Mouse (Mus musculus): ENCODE data around the gene Psmg3. TPM values are rescaled to one million over a fixed set of nuclear protein-coding genes. Genes with fewer than 3 reads are reported as not detected.
A peak's percentile ranks its signal among the peaks of the same experiment; 100 is the strongest.

Psmg3 gene
- polyA plus RNA-seq, 1 experiment, result 15.8 TPM

GRCm38 (mm10) chr5:139804573-139805111 lies 22.0 kb downstream of the Psmg3 start:
- no peaks in the 10 kb centered on the region; the same call in 1 of the 2 replicates for H3K4me1 ChIP-seq (ENCODE audit: control insufficient read depth, insufficient read depth, low read length)
- no peak for TF ChIP-seq CTCF (IDR thresholded peaks at IDR 0.05; ENCODE audit: borderline replicate concordance, insufficient read depth, low read length)
- no peak for TF ChIP-seq POLR2A (IDR thresholded peaks at IDR 0.05; ENCODE audit: low read depth, low read length)
- H3K4me3 ChIP-seq (ENCODE audit: insufficient read depth, low read length), result no peak overlapping the region
- H3K27ac ChIP-seq (ENCODE audit: insufficient read depth, low read length), result no peak overlapping the region

GRCm38 (mm10) chr5:139804107-139804551 lies 22.6 kb downstream of the Psmg3 start:
- Histone ChIP-seq H3K27ac (ENCODE audit: insufficient read depth, low read length) (no peak overlapping the region), H3K4me1 (ENCODE audit: control insufficient read depth, insufficient read depth, low read length) (no peaks in the 10 kb centered on the region; the same call in 1 of the 2 replicates), H3K4me3 (ENCODE audit: insufficient read depth, low read length) (no peak overlapping the region)
- TF ChIP-seq POLR2A (IDR thresholded peaks at IDR 0.05; ENCODE audit: low read depth, low read length), result no peak
- no peak; the same call in 1 of the 2 replicates for TF ChIP-seq CTCF (IDR thresholded peaks at IDR 0.05; ENCODE audit: borderline replicate concordance, insufficient read depth, low read length)

GRCm38 (mm10) chr5:139803601-139804102 lies 23.0 kb downstream of the Psmg3 start:
- H3K4me3 ChIP-seq (ENCODE audit: insufficient read depth, low read length), result no peak overlapping the region
- TF ChIP-seq CTCF (IDR thresholded peaks at IDR 0.05; ENCODE audit: borderline replicate concordance, insufficient read depth, low read length) (peak; percentile 48; the same call in 1 of the 2 replicates), POLR2A (IDR thresholded peaks at IDR 0.05; ENCODE audit: low read depth, low read length) (no peak)
- H3K4me1 ChIP-seq (ENCODE audit: control insufficient read depth, insufficient read depth, low read length), result no peaks in the 10 kb centered on the region; the same call in 1 of the 2 replicates
- no peak overlapping the region for H3K27ac ChIP-seq (ENCODE audit: insufficient read depth, low read length)

GRCm38 (mm10) chr5:139803165-139803564 lies 23.5 kb downstream of the Psmg3 start:
- Histone ChIP-seq H3K4me3 (ENCODE audit: insufficient read depth, low read length) (no peak overlapping the region), H3K4me1 (ENCODE audit: control insufficient read depth, insufficient read depth, low read length) (no peaks in the 10 kb centered on the region; the same call in 1 of the 2 replicates), H3K27ac (ENCODE audit: insufficient read depth, low read length) (no peak overlapping the region)
- TF ChIP-seq POLR2A (IDR thresholded peaks at IDR 0.05; ENCODE audit: low read depth, low read length) (no peak), CTCF (IDR thresholded peaks at IDR 0.05; ENCODE audit: borderline replicate concordance, insufficient read depth, low read length) (no peak)

GRCm38 (mm10) chr5:139801880-139802279 lies 24.8 kb downstream of the Psmg3 start:
- no peak overlapping the region for H3K4me3 ChIP-seq (ENCODE audit: insufficient read depth, low read length)
- no peak overlapping the region for H3K27ac ChIP-seq (ENCODE audit: insufficient read depth, low read length)
- TF ChIP-seq POLR2A (IDR thresholded peaks at IDR 0.05; ENCODE audit: low read depth, low read length) (no peak), CTCF (IDR thresholded peaks at IDR 0.05; ENCODE audit: borderline replicate concordance, insufficient read depth, low read length) (no peak)
- H3K4me1 ChIP-seq (ENCODE audit: control insufficient read depth, insufficient read depth, low read length), result peaks cover 7% of the 10 kb centered on the region

GRCm38 (mm10) chr5:139801231-139801630 lies 25.5 kb downstream of the Psmg3 start:
- no peak for TF ChIP-seq CTCF (IDR thresholded peaks at IDR 0.05; ENCODE audit: borderline replicate concordance, insufficient read depth, low read length)
- no peak for TF ChIP-seq POLR2A (IDR thresholded peaks at IDR 0.05; ENCODE audit: low read depth, low read length)
- no peak overlapping the region for H3K4me3 ChIP-seq (ENCODE audit: insufficient read depth, low read length)
- peaks cover 7% of the 10 kb centered on the region for H3K4me1 ChIP-seq (ENCODE audit: control insufficient read depth, insufficient read depth, low read length)
- no peak overlapping the region for H3K27ac ChIP-seq (ENCODE audit: insufficient read depth, low read length)

- TF ChIP-seq CTCF (IDR thresholded peaks at IDR 0.05; ENCODE audit: borderline replicate concordance, insufficient read depth, low read length), result no peak
- no peak for TF ChIP-seq POLR2A (IDR thresholded peaks at IDR 0.05; ENCODE audit: low read depth, low read length)
- no peak overlapping the region for H3K4me3 ChIP-seq (ENCODE audit: insufficient read depth, low read length)
- peaks cover 20% of the 10 kb centered on the region for H3K4me1 ChIP-seq (ENCODE audit: control insufficient read depth, insufficient read depth, low read length)
- no peak overlapping the region for H3K27ac ChIP-seq (ENCODE audit: insufficient read depth, low read length)
These were observed 26.7 kb downstream of the Psmg3 start for GRCm38 (mm10) chr5:139799801-139800590.

- TF ChIP-seq POLR2A (IDR thresholded peaks at IDR 0.05; ENCODE audit: low read depth, low read length) (no peak), CTCF (IDR thresholded peaks at IDR 0.05; ENCODE audit: borderline replicate concordance, insufficient read depth, low read length) (no peak)
- Histone ChIP-seq H3K4me1 (ENCODE audit: control insufficient read depth, insufficient read depth, low read length) (peaks cover 28% of the 10 kb centered on the region), H3K4me3 (ENCODE audit: insufficient read depth, low read length) (no peak overlapping the region)
These were observed 27.6 kb downstream of the Psmg3 start for GRCm38 (mm10) chr5:139799041-139799440.

GRCm38 (mm10) chr5:139798168-139798900 lies 28.4 kb downstream of the Psmg3 start:
- Histone ChIP-seq H3K4me1 (ENCODE audit: control insufficient read depth, insufficient read depth, low read length) (peaks cover 33% of the 10 kb centered on the region), H3K27ac (ENCODE audit: insufficient read depth, low read length) (peak overlapping the region; percentile 76), H3K4me3 (ENCODE audit: insufficient read depth, low read length) (peak overlapping the region; percentile 30)
- no peak for TF ChIP-seq POLR2A (IDR thresholded peaks at IDR 0.05; ENCODE audit: low read depth, low read length)
- TF ChIP-seq CTCF (IDR thresholded peaks at IDR 0.05; ENCODE audit: borderline replicate concordance, insufficient read depth, low read length), result no peak

More at GRCm38 (mm10) chr5:139799041-139799440, 27.6 kb downstream of the Psmg3 start:
- no peak overlapping the region for H3K27ac ChIP-seq (ENCODE audit: insufficient read depth, low read length)

Data from embryonic fibroblast, embryonic 13.5 days (primary cell).